ENCODE assay signal across 20 mouse cellular contexts in genomic region chr12:8107137-8107536, GRCm38 (mm10).
DNase-seq lines count a peak whose midpoint lies in the region; ATAC-seq lines count a peak whose summit lies in the region.
"Had no signal": no experiment of that assay in that cellular context is flagged by ENCODE, and none has a peak within 500 bp of the region (broad histone marks: within the 10 kb centered on the region; RNA-seq: fewer than 3 reads in every experiment).

No protein-coding gene starts in this region.

- no peaks in the 10 kb centered on the region for H3K9me3 ChIP-seq in kidney, embryonic 15.5 days (replicated peaks)
- no peaks in the 10 kb centered on the region for H3K9me3 ChIP-seq in hindbrain, embryonic 16.5 days (ENCODE audit: control insufficient read depth, low read length)
- H3K9me3 ChIP-seq: forebrain, embryonic 13.5 days; stomach, embryonic 15.5 days had no signal

- H3K4me2 ChIP-seq in kidney, embryonic 15.5 days: no peak overlapping the region
- H3K4me2 ChIP-seq in hindbrain, embryonic 16.5 days (ENCODE audit: low read length): no peak overlapping the region
- H3K4me2 ChIP-seq: forebrain, embryonic 13.5 days; stomach, embryonic 15.5 days had no signal

- DNase-seq in kidney, postnatal 14 days: no peak
- DNase-seq in retina, embryonic 14.5 days (ENCODE audit: low spot score): peak; percentile 3
- no peak for DNase-seq in retina, postnatal 1 day
- DNase-seq in cerebellum, adult 9-11 months: no peak
- no peak for DNase-seq in cerebellum, postnatal 14 days
- DNase-seq: adrenal gland, adult 8-10 months; B cell, adult 2 months; cerebellum, adult 11 months; gastrocnemius, postnatal 25 days; kidney, adult 9 months; layer of hippocampus, adult 9-11 months; lung, adult 2 months; right cerebral cortex, adult 18-20 months; spleen, adult 18-20 months; thymus, adult 2 months had no signal

- no peak overlapping the region for H3K9ac ChIP-seq in kidney, embryonic 15.5 days
- no peak overlapping the region for H3K9ac ChIP-seq in hindbrain, embryonic 16.5 days (ENCODE audit: low read depth, low read length)
- H3K9ac ChIP-seq: forebrain, embryonic 13.5 days; stomach, embryonic 15.5 days had no signal

- no peaks in the 10 kb centered on the region for H3K27me3 ChIP-seq in kidney, embryonic 15.5 days
- H3K27me3 ChIP-seq in hindbrain, embryonic 16.5 days (replicated peaks; ENCODE audit: control insufficient read depth, insufficient read depth, low read length): no peaks in the 10 kb centered on the region
- H3K27me3 ChIP-seq: forebrain, embryonic 13.5 days; stomach, embryonic 15.5 days had no signal

- H3K27ac ChIP-seq in kidney, embryonic 15.5 days: no peak overlapping the region
- H3K27ac ChIP-seq in hindbrain, embryonic 16.5 days (ENCODE audit: low read depth, low read length): no peak overlapping the region
- H3K27ac ChIP-seq: forebrain, embryonic 13.5 days; stomach, embryonic 15.5 days had no signal

- peaks cover 9% of the 10 kb centered on the region for H3K4me1 ChIP-seq in kidney, embryonic 15.5 days
- H3K4me1 ChIP-seq in hindbrain, embryonic 16.5 days (ENCODE audit: control insufficient read depth, insufficient read depth, low read depth, low read length): no peaks in the 10 kb centered on the region
- H3K4me1 ChIP-seq: forebrain, embryonic 13.5 days; stomach, embryonic 15.5 days had no signal

- WGBS in kidney, embryonic 15.5 days: 26% methylated on average over 4 of the region's 4 CpGs
- 62% methylated on average over 4 of the region's 4 CpGs for WGBS in hindbrain, embryonic 16.5 days

- no peak overlapping the region for H3K4me3 ChIP-seq in kidney, embryonic 15.5 days (replicated peaks)
- no peak overlapping the region for H3K4me3 ChIP-seq in hindbrain, embryonic 16.5 days (ENCODE audit: low read length)
- H3K4me3 ChIP-seq: forebrain, embryonic 13.5 days; stomach, embryonic 15.5 days had no signal

- peak; percentile 83 for ATAC-seq in kidney, embryonic 15.5 days (replicated peaks; ENCODE audit: low FRiP score)
- ATAC-seq in hindbrain, embryonic 16.5 days: peak; percentile 56
- ATAC-seq: forebrain, embryonic 13.5 days; inflammation-experienced regulatory T-cells, adult 6 months had no signal

- no peaks in the 10 kb centered on the region for H3K36me3 ChIP-seq in kidney, embryonic 15.5 days
- no peaks in the 10 kb centered on the region for H3K36me3 ChIP-seq in hindbrain, embryonic 16.5 days (ENCODE audit: control insufficient read depth, insufficient read depth, low read length)
- H3K36me3 ChIP-seq: stomach, embryonic 15.5 days had no signal
